Mouse (Mus musculus) MN1 (cell line): ENCODE measurements around the gene Gm49387.

Source experiments
- DNase-seq: peaks from one replicate; pipeline ENCODE4 v3.0.0-alpha.2; 2016; ENCODE audit warnings: low spot score

The Gm49387 gene

DNA sequence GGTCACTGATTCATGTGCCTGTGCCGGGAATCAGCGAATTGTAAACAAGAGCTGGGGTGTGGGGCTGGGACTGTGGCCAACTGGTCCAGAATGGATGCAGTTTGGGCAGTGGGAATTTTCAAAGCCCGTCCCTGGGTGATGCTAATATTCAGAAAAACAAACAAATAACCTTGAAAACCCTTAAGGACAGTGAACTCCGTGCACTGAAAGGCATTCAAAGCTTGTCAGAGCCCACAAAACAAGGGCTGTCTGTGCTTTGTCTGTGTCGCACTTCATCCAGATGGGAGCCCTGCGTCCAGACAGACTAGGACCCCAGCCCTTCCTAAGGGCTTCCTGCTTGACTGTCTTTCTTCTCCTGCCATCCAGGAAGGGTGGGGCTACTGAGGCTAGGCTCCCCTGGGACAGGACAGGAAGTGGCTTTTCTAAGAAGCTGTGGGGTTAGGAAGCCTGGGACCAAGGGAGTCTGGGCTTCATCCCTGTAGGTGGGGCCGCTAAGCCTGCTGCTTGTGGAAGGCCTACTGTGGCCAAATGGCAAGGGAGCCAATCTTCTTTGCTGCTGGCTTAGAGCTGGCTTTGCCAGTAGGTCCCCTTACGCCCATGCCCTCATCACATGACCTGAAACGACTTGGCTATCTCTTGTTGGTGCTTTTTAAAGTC lies 22.0 kb upstream of the Gm49387 start:
- DNase-seq = peak; percentile 84

DNA sequence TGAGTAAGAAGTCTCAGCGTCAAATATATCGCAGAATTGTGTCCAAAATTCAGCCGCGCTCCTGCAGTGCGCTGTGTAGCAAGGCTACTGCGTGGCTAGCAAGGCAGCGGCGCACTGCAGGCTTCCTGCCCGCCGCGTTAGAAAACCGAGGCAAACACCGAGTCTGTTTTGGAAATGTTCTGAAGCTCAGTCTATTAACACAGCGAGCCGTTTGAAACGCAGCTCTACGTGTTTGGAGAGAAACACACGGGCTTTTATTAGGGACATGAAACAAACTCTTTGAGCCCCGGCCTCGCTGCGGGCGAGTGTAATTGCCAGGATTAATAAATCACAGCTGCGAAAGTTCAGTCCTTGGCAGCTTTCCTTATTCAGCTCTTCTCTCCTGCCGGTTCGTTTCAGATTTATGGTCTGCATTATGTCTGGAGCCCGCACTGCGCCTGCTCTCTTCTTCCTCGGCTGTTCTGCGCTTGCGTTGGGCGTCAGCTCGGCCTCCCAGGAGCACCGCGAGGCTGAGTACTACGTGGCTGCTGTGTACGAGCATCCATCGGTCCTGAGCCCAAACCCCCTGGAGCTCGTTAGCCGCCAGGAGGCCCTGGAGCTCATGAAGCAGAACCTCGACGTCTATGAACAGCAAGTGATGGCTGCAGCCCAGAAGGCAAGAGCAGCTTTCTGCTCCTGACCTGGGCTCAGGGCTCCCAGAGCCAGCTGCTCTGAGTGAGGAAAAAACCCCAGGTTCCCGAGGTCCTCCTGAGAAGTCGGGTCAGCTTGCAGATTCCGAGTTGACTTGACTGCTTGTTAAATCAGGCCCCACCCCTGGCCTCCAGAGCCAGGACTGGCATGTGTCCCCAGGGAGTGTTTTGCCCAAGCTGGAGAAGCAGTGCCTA lies 21.2 kb upstream of the Gm49387 start:
- DNase-seq = peak; percentile 92

DNA sequence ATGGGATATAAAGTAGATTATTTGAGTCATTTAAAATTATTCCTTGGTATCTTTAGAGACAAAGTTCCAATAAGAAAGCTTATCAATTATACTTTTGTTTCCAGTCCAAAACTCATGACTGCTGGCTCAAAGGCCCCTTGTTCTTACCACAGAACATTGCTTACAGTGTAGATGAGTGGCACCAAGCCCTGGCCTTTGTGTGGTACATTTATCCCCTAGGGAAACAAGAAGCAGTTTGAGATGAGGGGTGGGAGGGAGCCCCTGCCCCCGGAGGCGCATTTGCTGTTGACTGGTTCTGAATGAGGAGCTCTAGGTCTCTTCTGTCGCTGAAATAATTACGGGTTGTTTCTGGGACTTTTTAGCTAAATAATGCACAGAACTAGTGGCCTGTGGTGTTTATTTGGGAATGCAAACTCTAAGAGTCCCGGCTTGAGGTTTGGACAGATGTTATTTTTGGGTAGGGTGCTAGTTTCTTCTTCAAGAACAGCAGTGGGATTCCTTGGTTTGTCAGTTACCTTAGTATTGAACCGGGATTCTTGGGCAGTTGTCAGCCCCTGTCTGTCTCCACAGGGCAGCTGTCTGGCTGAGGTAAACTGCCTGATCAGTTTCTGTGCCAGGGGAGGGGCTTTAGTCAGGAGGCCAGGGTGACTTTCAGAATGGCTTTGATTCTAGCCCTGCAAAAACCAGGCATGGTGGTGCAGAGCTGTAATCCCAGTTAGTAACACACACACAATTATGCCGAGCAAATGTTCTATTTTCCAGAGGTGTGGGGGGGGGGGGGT lies 19.8 kb upstream of the Gm49387 start:
- peak; percentile 14 for DNase-seq

DNA sequence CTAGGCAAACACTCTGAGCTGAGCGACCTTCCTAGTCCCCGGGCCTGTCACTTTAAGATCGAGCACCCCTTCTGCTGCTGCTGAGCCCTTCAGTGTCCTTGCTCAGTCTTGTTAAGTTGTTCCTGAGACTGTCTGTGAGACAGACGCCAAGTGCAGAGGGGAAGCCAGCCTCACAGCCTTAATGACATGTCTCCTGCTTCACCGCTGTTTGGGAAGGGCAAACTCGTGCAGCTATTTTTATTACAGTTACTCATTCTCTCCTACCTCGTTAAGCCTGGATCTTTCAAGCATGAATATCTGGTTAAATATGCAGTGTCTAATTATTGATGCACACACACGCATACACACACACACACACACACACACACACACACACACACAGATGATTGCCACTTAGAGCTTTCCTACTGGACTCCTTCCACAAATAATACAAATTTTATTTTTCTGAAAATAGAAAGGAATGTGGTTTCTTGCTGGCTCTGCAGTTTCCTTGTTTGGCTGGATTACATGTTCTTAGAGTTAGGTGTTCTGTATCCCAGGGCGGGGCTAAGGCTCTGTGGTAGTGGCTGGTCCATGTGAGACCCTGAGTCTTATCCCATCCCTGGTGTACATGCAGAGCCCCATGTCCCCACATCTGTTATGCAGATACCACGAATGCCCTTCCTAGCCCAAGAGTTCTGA lies 19.0 kb upstream of the Gm49387 start:
- no peak for DNase-seq

DNA sequence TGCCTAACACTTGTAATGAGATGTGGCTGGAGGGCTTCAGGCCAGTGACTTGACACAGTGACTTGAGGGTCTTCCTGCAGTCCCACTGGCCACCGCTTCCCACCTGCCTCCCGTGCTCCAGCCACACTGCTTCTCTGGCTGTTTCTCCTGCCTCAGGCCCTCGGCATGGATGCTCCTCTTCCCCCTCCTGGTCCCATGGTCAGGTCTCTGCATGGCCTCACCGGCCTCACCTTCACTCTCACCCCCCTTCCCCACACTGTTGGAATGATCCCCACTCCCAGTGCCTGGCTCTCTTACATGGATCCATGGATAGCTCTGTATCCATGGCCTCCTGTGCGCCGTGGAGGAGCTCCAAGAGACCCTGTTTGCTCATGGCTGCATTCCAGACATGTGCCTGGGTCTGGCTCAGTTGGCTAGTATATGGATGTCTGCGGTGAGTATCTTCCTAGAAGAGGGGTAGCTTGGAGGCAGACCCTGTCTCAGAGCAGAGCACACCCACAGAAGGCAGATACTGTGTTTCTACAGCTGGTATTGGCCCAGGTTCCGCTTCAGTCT lies 17.5 kb upstream of the Gm49387 start:
- no peak for DNase-seq

DNA sequence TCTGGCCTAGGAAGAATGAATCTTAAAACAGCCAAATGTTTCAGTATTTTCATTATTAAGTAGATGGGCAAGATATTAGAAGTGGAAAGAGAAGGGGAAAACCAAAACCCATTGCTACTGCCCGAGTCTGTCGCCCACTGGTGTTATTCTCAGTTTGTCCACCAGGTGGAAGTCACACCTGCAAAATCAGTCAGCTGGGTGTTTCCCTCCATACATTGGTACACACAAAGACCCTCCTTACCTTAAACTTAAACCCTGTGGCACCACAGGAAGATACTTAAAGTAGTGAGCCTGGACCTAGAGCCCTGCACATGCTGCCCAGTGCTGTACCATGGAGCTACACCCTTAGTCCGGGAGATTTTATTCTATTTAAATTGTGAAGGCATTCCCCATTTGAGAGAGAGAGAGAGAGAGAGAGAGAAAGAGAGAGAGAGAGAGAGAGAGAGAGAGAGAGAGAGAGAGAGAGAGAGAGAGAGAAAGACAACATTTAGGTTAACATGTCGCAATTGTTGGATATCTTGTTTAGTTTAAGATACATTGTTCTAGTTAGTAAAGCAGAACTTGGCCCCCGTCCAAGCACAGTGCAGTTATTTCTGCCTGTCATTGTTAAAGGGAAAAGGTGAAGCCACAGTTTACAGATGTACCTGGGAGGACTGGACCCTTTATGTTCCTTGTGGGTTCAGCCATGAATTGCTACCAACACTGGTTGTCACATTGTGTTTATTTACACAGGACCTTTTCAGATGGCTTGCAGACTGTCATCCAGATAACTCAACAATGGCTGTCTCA lies 16.4 kb upstream of the Gm49387 start:
- peak; percentile 72 for DNase-seq

DNA sequence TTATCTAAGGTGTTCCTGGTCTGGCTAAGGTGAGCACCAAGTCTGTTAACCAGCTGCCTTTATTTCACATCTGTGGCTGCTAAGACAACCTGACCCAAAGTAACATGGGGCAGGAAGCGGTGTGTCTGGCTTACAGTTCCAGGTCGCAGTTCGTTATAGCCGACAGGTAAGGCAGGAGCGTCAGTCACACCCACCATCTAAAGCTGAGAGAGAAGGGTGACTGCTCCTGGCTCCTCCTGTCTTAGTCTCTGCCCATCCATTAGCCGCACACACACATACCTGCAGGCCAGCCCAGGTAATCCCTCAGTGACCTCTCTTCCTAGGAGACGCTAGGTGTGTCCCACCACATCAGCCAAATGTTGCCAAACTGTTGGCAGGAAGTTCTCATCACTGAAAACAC lies 15.7 kb upstream of the Gm49387 start:
- DNase-seq = no peak

DNA sequence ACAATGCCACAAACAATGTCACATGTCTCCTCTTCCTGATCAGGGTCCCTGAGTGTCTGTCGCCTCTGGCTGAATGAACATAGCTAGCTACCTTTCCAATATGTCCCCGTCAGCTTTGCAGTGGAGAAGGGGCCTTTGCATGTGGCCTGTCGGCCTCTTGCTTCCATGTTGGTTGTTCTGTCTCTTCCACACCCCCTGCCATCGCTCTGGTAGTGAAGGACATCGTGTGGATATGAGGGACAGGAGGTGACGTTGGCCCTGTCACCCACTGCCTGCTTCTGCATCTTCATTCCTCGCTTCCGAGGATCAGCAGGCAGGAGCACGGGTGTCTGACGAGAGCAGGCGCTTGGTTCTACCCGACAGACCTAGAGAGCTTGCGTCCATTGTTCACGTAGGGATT lies 14.7 kb upstream of the Gm49387 start:
- DNase-seq = no peak

DNA sequence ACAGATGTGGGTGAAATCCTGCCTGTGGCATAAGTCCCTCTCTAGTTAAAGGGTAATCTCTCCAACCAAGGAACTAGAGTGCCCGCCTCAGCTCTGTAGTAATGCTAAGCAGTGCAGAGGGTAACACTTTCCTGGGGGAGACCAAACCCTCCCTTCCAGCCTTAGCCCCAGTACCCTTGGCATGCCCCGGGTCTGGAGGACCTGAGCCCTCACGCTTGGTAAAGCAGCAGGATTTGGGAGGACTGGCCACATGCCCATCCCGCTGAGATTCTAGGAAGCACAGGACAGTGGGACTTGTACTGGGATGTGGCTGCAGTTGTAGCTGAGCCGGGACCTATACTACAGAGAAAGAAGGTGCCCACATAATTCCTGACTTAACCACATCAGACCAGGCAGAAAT lies 14.1 kb upstream of the Gm49387 start:
- no peak for DNase-seq

DNA sequence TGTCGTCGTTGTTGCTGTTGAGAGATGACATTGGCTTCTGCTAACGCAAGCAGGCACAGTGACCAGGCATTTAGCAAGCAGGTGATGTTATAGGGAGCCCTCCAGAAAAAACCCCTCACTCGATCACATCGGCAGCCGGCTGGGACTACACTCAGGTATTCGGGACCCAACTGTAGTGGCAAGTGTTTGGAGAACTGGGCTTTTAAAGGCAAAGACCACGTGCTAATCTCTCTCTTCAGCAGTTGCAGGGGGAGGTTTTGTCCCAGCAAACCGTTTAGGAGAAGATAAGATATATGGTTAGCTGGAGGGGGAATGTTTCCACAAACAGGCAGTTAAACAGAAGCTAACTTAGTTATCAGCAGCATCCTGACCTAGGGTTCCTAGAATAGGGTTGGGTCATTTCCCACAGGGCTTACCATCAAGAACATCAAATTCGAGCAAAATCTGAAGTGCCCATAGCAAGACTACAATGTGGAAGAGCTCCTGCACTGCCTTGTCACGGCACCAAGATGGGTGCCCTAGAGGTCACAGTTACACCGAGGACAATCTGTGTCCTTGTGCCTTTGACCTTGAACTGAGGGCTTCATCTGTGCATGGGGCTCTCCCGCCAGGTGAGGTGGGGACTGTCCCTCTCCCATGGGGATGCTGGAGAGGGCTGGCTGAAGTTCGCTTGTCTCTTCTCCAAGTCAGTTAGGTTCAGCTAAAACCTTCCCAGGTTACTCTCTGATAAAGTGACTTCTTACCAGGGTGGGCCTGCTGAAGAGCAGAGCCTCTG lies 12.6 kb upstream of the Gm49387 start:
- DNase-seq = no peak

DNA sequence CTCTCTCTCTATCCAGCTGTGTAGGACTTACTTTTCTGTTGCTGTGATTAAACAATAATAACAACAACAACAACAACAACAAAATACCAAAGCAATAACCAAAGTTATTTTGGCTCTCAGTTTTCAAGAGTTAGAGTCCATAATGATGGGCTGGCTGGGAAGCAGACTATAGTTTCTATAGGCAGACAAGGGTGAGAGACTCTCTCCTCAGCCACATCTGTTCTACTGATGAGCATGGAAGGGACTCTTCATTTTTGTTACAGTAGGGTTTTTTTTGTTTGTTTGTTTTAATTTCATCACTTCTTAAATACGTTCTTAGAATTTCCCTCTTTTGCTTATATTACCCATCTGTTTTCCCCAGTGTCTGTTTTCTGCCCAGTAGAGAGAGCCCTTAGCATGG lies 11.9 kb upstream of the Gm49387 start:
- no peak for DNase-seq

DNA sequence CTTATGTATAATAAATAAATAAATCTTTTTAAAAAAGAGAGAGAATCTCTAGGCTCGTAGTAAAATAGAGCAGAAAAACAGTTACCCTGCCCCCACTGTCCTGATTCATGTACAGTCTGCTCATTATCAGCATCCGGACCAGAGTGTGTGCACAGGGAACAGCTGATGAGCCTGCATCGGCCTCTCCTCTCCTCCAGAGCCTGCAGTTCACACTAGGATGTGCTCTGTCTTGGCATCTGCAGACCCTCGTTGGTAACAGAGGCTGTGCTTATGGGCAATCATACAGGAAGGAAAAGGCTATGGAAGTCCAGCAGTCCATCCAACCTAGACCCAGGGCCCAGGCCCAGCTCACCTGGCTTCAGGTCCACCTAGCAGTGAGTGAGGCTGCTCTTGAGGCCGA lies 11.4 kb upstream of the Gm49387 start:
- DNase-seq = peak; percentile 26

DNA sequence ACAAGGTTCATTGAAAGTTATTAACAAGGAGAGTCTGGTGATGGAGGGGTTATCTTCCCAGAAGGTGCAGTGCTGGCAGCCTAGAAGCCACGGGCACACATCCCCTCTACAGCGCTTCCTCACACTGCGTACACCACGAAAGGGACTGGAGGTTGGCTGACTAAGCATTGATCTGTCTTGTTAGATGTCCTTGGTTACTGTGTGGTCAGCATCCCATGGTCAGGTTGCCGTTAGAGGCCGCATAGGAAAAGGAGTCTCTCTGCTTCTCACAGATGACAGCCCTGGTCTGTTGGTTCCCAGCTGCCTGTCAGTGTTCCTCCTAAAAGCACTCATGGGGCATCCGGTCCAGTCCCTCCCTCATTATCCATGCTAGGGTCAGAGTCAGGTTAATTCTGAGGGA lies 10.5 kb upstream of the Gm49387 start:
- DNase-seq = no peak

DNA sequence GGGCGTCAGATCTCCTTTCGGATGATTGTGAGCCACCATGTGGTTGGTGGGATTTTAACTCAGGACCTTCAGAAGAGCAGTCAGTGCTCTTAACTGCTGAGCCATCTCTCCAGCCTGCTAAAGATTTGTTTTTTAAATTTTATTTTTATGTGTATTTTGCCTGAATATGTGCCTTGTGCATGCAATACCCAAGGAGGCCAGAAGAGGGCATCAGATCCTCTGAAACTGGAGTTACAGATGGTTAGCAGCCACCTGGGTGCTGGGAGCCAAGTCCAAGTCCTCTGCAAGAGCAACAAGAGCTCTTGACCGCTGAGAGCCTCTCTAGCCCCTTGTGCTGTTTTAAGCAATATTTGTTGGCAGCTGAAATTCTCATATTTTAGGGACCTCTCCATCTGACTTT lies 9.7 kb upstream of the Gm49387 start:
- DNase-seq = no peak

DNA sequence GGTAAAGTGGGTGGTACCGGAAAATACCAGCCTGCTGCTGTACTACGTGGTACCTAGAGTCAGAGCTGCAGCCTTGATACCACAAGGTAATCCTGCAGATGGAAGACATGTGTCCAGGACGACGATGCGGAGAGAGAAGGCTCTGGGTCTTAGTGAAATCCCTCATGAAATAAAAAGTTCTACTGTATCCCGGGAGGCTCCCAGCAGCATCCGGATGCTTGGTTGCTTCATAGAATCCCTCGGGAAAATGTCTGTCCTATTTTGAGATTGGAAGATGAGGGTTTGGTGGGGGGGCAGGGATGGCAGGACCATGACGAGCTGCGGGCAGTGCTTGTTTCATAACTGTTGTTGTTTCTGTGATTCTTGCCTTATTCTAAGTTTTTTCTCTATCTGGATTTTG lies 7.3 kb upstream of the Gm49387 start:
- DNase-seq = no peak

DNA sequence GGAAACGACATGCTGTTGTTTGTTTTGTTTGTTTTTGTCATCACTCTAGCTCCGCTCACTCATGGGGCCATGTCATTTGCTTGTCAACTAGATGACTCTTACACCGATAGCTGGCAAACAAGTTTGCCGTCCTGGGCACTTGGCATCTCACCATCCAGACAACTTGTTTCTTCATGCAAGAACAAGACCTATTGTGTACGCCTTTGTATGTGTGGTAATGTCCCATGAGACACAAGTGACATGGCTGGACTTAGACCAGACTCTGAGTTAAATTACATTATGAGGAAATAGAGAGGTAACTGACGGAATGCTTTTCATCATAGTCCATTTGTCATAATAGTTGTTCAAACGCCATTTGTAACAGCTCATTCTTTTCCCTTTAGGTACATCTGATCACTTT lies 5.2 kb upstream of the Gm49387 start:
- DNase-seq = peak; percentile 24

DNA sequence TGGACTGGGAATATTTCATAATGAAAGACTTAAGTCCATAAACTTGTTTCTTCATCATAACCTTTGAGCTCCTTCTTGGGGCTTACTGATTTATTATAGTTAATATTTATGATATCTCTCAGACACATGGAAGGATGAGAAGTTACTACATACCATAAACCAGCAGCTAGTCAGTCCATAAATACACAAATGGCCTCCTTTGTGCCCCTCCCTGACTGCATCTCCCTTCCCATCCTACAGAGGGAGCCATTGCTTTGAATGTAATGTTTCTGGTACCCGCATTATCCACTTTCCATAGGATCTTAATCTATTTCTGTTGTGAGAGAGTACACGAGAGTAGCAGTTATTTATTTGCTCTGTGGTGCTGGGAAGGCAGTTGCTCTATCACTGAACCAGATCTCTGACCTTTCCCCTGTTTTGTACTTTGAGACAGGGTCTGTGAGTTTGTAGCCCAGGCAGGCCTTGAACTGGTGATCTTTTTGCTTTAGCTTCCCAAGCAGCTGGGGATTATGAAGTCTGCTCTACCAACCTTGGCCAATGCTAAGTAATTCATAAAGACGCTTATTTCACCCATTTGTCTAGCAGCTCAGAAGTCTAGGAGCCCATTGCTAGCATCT lies 4.4 kb upstream of the Gm49387 start:
- DNase-seq = peak; percentile 28

DNA sequence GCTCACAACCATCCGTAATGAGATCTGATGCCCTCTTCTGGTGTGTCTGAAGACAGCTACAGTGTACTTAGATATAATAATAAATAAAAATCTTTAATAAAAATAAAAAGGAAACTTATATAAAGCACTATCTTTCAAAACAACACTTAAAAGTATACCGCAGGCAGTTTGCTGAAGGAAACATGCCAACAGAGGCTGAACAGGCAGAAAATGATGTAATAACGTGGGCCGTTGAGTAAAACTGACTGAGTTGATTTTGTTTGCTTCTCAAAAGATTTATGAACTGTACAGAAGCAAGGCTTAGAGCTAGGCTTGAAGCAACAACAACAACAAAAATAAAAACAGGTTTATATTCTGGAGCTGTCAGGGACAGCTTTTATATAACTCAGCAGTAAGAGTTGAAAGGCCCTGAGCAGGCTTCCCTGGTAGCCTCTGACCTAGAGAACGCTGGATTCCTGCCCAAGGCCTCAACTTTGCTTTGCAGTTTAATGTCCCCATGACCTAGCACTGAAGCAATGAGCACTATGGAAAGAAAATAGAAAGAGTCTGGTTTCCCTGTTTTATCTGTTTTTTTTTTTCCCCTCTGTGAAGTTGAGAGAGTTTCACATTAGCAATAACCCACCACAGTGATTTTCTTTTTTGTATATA lies 3.6 kb upstream of the Gm49387 start:
- no peak for DNase-seq

DNA sequence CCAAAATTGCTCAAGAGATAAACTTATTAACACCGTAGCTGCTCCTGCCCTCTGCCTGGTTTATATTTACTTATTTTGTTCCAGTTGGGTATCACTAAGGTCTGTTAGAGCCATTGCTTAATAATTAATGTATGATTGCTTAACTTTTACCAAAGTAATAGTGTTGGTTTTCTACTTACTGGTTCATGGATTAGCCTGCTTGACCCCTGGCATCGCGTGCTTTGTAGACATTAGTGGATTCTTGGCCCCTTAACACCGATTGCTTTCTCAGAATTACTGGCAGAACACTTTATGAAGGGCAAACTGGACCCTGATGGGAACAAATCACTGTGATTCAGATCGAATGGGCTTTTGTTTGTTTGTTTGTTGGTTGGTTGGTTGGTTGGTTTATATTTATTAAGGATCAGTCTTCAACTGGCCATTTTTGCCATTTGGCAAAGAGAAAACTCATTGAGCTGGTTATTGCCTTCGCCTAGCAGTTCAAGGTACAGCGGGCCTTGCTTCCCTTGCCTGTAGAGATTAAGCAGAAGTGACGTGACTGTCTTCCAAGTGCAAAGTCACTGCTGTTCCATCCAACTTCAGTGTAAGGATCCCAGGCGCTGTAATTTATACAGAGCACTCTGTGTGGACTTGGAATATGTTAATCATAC lies 953 bp upstream of the Gm49387 start:
- no peak for DNase-seq
